10 mouse cellular contexts compared by ENCODE assay signal in genomic region chr16:38012382-38012781, GRCm38 (mm10).
A peak's percentile ranks its signal among the peaks of the same experiment; 100 is the strongest.
DNase-seq lines count a peak whose midpoint lies in the region; ATAC-seq and TF ChIP-seq lines count a peak whose summit lies in the region.
"Had no signal": no experiment of that assay in that cellular context is flagged by ENCODE, and none has a peak within 500 bp of the region (broad histone marks: within the 10 kb centered on the region; RNA-seq: fewer than 3 reads in every experiment).

No protein-coding gene starts in this region.

- peak; percentile 83 for ATAC-seq in intestine, embryonic 14.5 days (replicated peaks; ENCODE audit: low FRiP score, low TSS enrichment, low read depth)

- H3K4me3 ChIP-seq in ES-Bruce4 (ENCODE audit: low read depth, low read length), result no peak overlapping the region
- no peak overlapping the region for H3K4me3 ChIP-seq in intestine, embryonic 14.5 days (ENCODE audit: low read depth, low read length)
- H3K4me3 ChIP-seq: limb, embryonic 13.5 days had no signal

- intact Hi-C loops in left cerebral cortex, postnatal 25 days (cut with DNase I), result no loop called here
- intact Hi-C loops in heart, postnatal 25 days (cut with DNase I), result no loop called here

- H3K4me1 ChIP-seq in ES-Bruce4 (ENCODE audit: control insufficient read depth, insufficient read depth, low read length), result no peaks in the 10 kb centered on the region
- H3K4me1 ChIP-seq in intestine, embryonic 14.5 days (replicated peaks; ENCODE audit: control insufficient read depth, insufficient read depth, low read length), result no peaks in the 10 kb centered on the region
- H3K4me1 ChIP-seq: limb, embryonic 13.5 days had no signal

- H3K27me3 ChIP-seq in ES-Bruce4 (ENCODE audit: control insufficient read depth, insufficient read depth, low read length, poor library complexity, severe bottlenecking), result no peaks in the 10 kb centered on the region
- no peaks in the 10 kb centered on the region for H3K27me3 ChIP-seq in intestine, embryonic 14.5 days (replicated peaks; ENCODE audit: control insufficient read depth, insufficient read depth, low read length)
- H3K27me3 ChIP-seq: limb, embryonic 13.5 days had no signal

- peak; percentile 60 for DNase-seq in 416B (ENCODE audit: low read depth)
- DNase-seq in intestine, embryonic 14.5 days (ENCODE audit: low spot score), result peak; percentile 71
- DNase-seq in lung, postnatal 4 days, result peak; percentile 72 to 86
- no peak for DNase-seq in left cerebral cortex, postnatal 25 days (ENCODE audit: low spot score in 2 of 2)
- no peak for DNase-seq in ovary, adult 18-20 months (ENCODE audit: low spot score)
- no peak for DNase-seq in heart, postnatal 25 days (ENCODE audit: low spot score)
- DNase-seq: retina, postnatal 1 day had no signal

- no peaks in the 10 kb centered on the region for H3K36me3 ChIP-seq in ES-Bruce4 (ENCODE audit: control insufficient read depth, insufficient read depth, low read length, poor library complexity, severe bottlenecking)
- H3K36me3 ChIP-seq in intestine, embryonic 14.5 days (ENCODE audit: control insufficient read depth, insufficient read depth, low read length), result no peaks in the 10 kb centered on the region
- H3K36me3 ChIP-seq: limb, embryonic 13.5 days had no signal

- H3K4me2 ChIP-seq in intestine, embryonic 14.5 days (ENCODE audit: low read length), result no peak overlapping the region
- H3K4me2 ChIP-seq: limb, embryonic 13.5 days had no signal

- no peak overlapping the region for H3K9ac ChIP-seq in ES-Bruce4 (ENCODE audit: low read depth, poor library complexity, severe bottlenecking)
- no peak overlapping the region for H3K9ac ChIP-seq in intestine, embryonic 14.5 days (ENCODE audit: low read length)
- H3K9ac ChIP-seq: limb, embryonic 13.5 days had no signal

- TF ChIP-seq POLR2A in ES-Bruce4 (IDR thresholded peaks at IDR 0.05; ENCODE audit: insufficient read depth, low read length), result no peak

- H3K9me3 ChIP-seq in ES-Bruce4 (replicated peaks; ENCODE audit: control insufficient read depth, insufficient read depth, low read length, poor library complexity, severe bottlenecking), result no peaks in the 10 kb centered on the region
- no peaks in the 10 kb centered on the region for H3K9me3 ChIP-seq in intestine, embryonic 14.5 days (ENCODE audit: control insufficient read depth, low read length)
- H3K9me3 ChIP-seq: limb, embryonic 13.5 days had no signal

- peak; percentile 33; the same call in 1 of the 2 replicates for TF ChIP-seq EP300 in ES-Bruce4 (IDR thresholded peaks at IDR 0.05; ENCODE audit: insufficient read depth, low read depth, low read length)

- WGBS in intestine, embryonic 14.5 days, result 47% methylated on average over 5 of the region's 5 CpGs

- TF ChIP-seq CTCF in ES-Bruce4 (IDR thresholded peaks at IDR 0.05; ENCODE audit: low read depth, low read length), result no peak

- H3K27ac ChIP-seq in ES-Bruce4 (ENCODE audit: insufficient read depth, low read length), result no peak overlapping the region
- no peak overlapping the region for H3K27ac ChIP-seq in intestine, embryonic 14.5 days (ENCODE audit: low read depth)
- H3K27ac ChIP-seq: kidney, postnatal 0 days; limb, embryonic 13.5 days had no signal

Comparison
In these comparisons a context has a peak if more than half of its experiments do, and no peak if none do; other contexts are left out.
1. DNase-seq: peak in 416B (single experiment), intestine, embryonic 14.5 days (single experiment) and lung, postnatal 4 days (2 of 2); none in left cerebral cortex, postnatal 25 days (0 of 2), ovary, adult 18-20 months (single experiment) and heart, postnatal 25 days (single experiment).